Mouse (Mus musculus) liver, embryonic 16.5 days (tissue): Measurements from ENCODE around the gene Adamts6. TPM values are rescaled to one million over a fixed set of nuclear protein-coding genes. Genes with fewer than 3 reads are reported as not detected.

Source experiments
- ATAC-seq: fragments of 200-750 bp; cut with Nextera tagmentation; 2 replicates; pipeline ENCODE4 v1.8.0; 2017; ENCODE audit warnings: low read depth, mild to moderate bottlenecking, moderate number of reproducible peaks, moderate library complexity
- H3K27ac ChIP-seq: fragments of 300-500 bp; sonication (generic); 2 replicates; pipeline ENCODE4 v1.5.1; 2014; ENCODE audit warnings: mild to moderate bottlenecking, low read length
- H3K27me3 ChIP-seq: fragments of 300-500 bp; sonication (generic); 2 replicates; pipeline ENCODE4 v1.6.1; 2014; ENCODE audit warnings: low read depth, low read length, mixed read lengths; ENCODE audit not compliant: control insufficient read depth, insufficient read depth
- H3K36me3 ChIP-seq: fragments of 300-500 bp; sonication (generic); 2 replicates; pipeline ENCODE4 v1.6.1; 2014; ENCODE audit warnings: mild to moderate bottlenecking; ENCODE audit not compliant: control insufficient read depth, insufficient read depth
- H3K4me1 ChIP-seq: fragments of 300-500 bp; sonication (generic); 2 replicates; pipeline ENCODE4 v1.6.1; 2014; ENCODE audit warnings: low read depth, low read length, mixed read lengths; ENCODE audit not compliant: control insufficient read depth
- H3K4me2 ChIP-seq: fragments of 300-500 bp; sonication (generic); 2 replicates; pipeline ENCODE4 v1.6.1; 2014; ENCODE audit warnings: low read depth, low read length, mixed read lengths
- H3K4me3 ChIP-seq: fragments of 300-500 bp; sonication (generic); 2 replicates; pipeline ENCODE4 v1.5.1; 2014; ENCODE audit warnings: low read depth, mild to moderate bottlenecking, low read length
- H3K9ac ChIP-seq: fragments of 300-500 bp; sonication (generic); 2 replicates; pipeline ENCODE4 v1.6.1; 2014; ENCODE audit warnings: low read depth, low read length
- H3K9me3 ChIP-seq: fragments of 300-500 bp; sonication (generic); replicated peaks from 2 replicates; pipeline ENCODE4 v1.6.1; 2016; ENCODE audit warnings: low read length; ENCODE audit not compliant: control insufficient read depth
- WGBS: fragments of 180-500 bp; shearing (Covaris S2); extraction: QIAGEN DNeasy Blood & Tissue Kit; methylation state at CpG from one replicate; pipeline ENCODE4 v1.1.7; 2014; ENCODE audit not compliant: insufficient replicate concordance; 5-methylcytosine and 5-hydroxymethylcytosine counted together
- polyA plus RNA-seq: library from polyadenylated mRNA; unstranded; fragments of >200 nt; fragmentation: Nextera tagmentation; extraction: Ambion mirVana; gene quantifications from 2 replicates; pipeline ENCODE4 v1.2.1, GENCODE M21; 2015

Gene Adamts6
- polyA plus RNA-seq, 1 experiment from 2014 or later: 0.27 TPM

GRCm38 (mm10) chr13:104491046-104491811 is 203.6 kb downstream of the Adamts6 start:
- WGBS: 60% methylated on average over 4 of the region's 4 CpGs
- no peaks in the 10 kb centered on the region for H3K9me3 ChIP-seq
- no peak overlapping the region for H3K27ac ChIP-seq
- H3K4me3 ChIP-seq: no peak overlapping the region
- no peaks in the 10 kb centered on the region for H3K27me3 ChIP-seq
- no peak for ATAC-seq
- H3K36me3 ChIP-seq: no peaks in the 10 kb centered on the region
- no peaks in the 10 kb centered on the region; the same call in 1 of the 2 replicates for H3K4me1 ChIP-seq
- H3K4me2 ChIP-seq: no peak overlapping the region
- H3K9ac ChIP-seq: no peak overlapping the region

- H3K4me3 ChIP-seq: no peak overlapping the region
- no peak overlapping the region for H3K27ac ChIP-seq
- H3K9me3 ChIP-seq: no peaks in the 10 kb centered on the region
- no peaks in the 10 kb centered on the region for H3K27me3 ChIP-seq
- WGBS: 38% methylated on average over 8 of the region's 8 CpGs
- no peaks in the 10 kb centered on the region for H3K36me3 ChIP-seq
- H3K9ac ChIP-seq: no peak overlapping the region
- H3K4me1 ChIP-seq: no peaks in the 10 kb centered on the region; the same call in 1 of the 2 replicates
- ATAC-seq: no peak
- H3K4me2 ChIP-seq: no peak overlapping the region
Measured at GRCm38 (mm10) chr13:104493466-104493993, 205.9 kb downstream of the Adamts6 start.

GRCm38 (mm10) chr13:104494200-104494873 is 206.7 kb downstream of the Adamts6 start:
- 75% methylated on average over 8 of the region's 8 CpGs for WGBS
- ATAC-seq: no peak
- Histone ChIP-seq H3K9me3 (no peaks in the 10 kb centered on the region), H3K9ac (no peak overlapping the region), H3K4me3 (no peak overlapping the region), H3K36me3 (no peaks in the 10 kb centered on the region), H3K4me1 (no peaks in the 10 kb centered on the region; the same call in 1 of the 2 replicates), H3K27ac (no peak overlapping the region), H3K27me3 (no peaks in the 10 kb centered on the region), H3K4me2 (no peak overlapping the region)

GRCm38 (mm10) chr13:104497592-104497991 is 210.0 kb downstream of the Adamts6 start:
- no peak overlapping the region for H3K4me3 ChIP-seq
- H3K27me3 ChIP-seq: no peaks in the 10 kb centered on the region
- H3K4me2 ChIP-seq: no peak overlapping the region
- H3K27ac ChIP-seq: no peak overlapping the region
- no peaks in the 10 kb centered on the region for H3K36me3 ChIP-seq
- H3K4me1 ChIP-seq: no peaks in the 10 kb centered on the region; the same call in 1 of the 2 replicates
- H3K9me3 ChIP-seq: no peaks in the 10 kb centered on the region
- ATAC-seq: no peak
- H3K9ac ChIP-seq: no peak overlapping the region
- WGBS: 72% methylated on average over 3 of the region's 3 CpGs

GRCm38 (mm10) chr13:104498669-104499068 is 211.0 kb downstream of the Adamts6 start:
- Histone ChIP-seq H3K27ac (no peak overlapping the region), H3K36me3 (no peaks in the 10 kb centered on the region), H3K4me1 (no peaks in the 10 kb centered on the region), H3K9me3 (no peaks in the 10 kb centered on the region), H3K27me3 (no peaks in the 10 kb centered on the region), H3K4me2 (no peak overlapping the region), H3K9ac (no peak overlapping the region), H3K4me3 (no peak overlapping the region)
- WGBS: 79% methylated on average over 6 of the region's 6 CpGs
- ATAC-seq: no peak

GRCm38 (mm10) chr13:104499116-104500040 is 211.7 kb downstream of the Adamts6 start:
- Histone ChIP-seq H3K27me3 (no peaks in the 10 kb centered on the region), H3K27ac (no peak overlapping the region), H3K4me3 (no peak overlapping the region), H3K4me1 (no peaks in the 10 kb centered on the region), H3K36me3 (no peaks in the 10 kb centered on the region), H3K4me2 (no peak overlapping the region), H3K9me3 (no peaks in the 10 kb centered on the region), H3K9ac (no peak overlapping the region)
- WGBS: 68% methylated on average over 9 of the region's 9 CpGs
- ATAC-seq: no peak

GRCm38 (mm10) chr13:104502406-104502805 is 214.8 kb downstream of the Adamts6 start:
- Histone ChIP-seq H3K9me3 (no peaks in the 10 kb centered on the region), H3K27me3 (no peaks in the 10 kb centered on the region), H3K36me3 (no peaks in the 10 kb centered on the region), H3K4me2 (no peak overlapping the region), H3K4me3 (no peak overlapping the region), H3K4me1 (no peaks in the 10 kb centered on the region), H3K27ac (no peak overlapping the region), H3K9ac (no peak overlapping the region)
- no peak for ATAC-seq
- WGBS: 72% methylated on average over 7 of the region's 7 CpGs

GRCm38 (mm10) chr13:104504043-104504442 is 216.4 kb downstream of the Adamts6 start:
- Histone ChIP-seq H3K4me2 (no peak overlapping the region), H3K4me1 (no peaks in the 10 kb centered on the region), H3K4me3 (no peak overlapping the region), H3K36me3 (no peaks in the 10 kb centered on the region), H3K9me3 (no peaks in the 10 kb centered on the region), H3K27ac (no peak overlapping the region), H3K9ac (no peak overlapping the region), H3K27me3 (no peaks in the 10 kb centered on the region)
- 38% methylated on average over 1 of the region's 1 CpGs for WGBS
- no peak for ATAC-seq
